Mouse (Mus musculus): ENCODE data around the gene Thra.
"Not testable (repeated sequence)": the region's sequence is repeated elsewhere in the genome, so short reads cannot be mapped to it uniquely, and the experiment has no call there.

Gene Thra

GRCm38 (mm10) chr11:98720756-98721155 is 19.7 kb upstream of the Thra start:
- no peak for DNase-seq

- peak; percentile 93 for DNase-seq
These were observed 18.8 kb upstream of the Thra start for GRCm38 (mm10) chr11:98721458-98722226.

GRCm38 (mm10) chr11:98723098-98723497 is 17.3 kb upstream of the Thra start:
- DNase-seq = no peak

GRCm38 (mm10) chr11:98725926-98726506 is 14.4 kb upstream of the Thra start:
- no peak for DNase-seq

GRCm38 (mm10) chr11:98729119-98729588 is 11.3 kb upstream of the Thra start, which contains the start of gene Med24:
TSS of gene Med24 (minus strand) at chr11:98729435.
- DNase-seq = peak; percentile 96

- no peak for DNase-seq
These were observed 9.7 kb upstream of the Thra start for GRCm38 (mm10) chr11:98730727-98731126.

- no peak for DNase-seq
These were observed 9.3 kb upstream of the Thra start for GRCm38 (mm10) chr11:98731134-98731533.

- DNase-seq = no peak
These were observed 6.4 kb upstream of the Thra start for GRCm38 (mm10) chr11:98734020-98734419.

- no peak for DNase-seq
These were observed 5.3 kb upstream of the Thra start for GRCm38 (mm10) chr11:98735111-98735510.

GRCm38 (mm10) chr11:98736176-98736575 is 4.3 kb upstream of the Thra start:
- DNase-seq = no peak

- not testable (repeated sequence) for DNase-seq
These were observed 3.2 kb upstream of the Thra start for GRCm38 (mm10) chr11:98737220-98737619.

- DNase-seq = no peak
These were observed 2.0 kb upstream of the Thra start for GRCm38 (mm10) chr11:98738428-98738911.

GRCm38 (mm10) chr11:98738925-98739324 is 1.5 kb upstream of the Thra start:
- DNase-seq = no peak

- DNase-seq = no peak
These were observed 429 bp upstream of the Thra start for GRCm38 (mm10) chr11:98740026-98740392.

- DNase-seq = no peak
These were observed 698 bp downstream of the Thra start for GRCm38 (mm10) chr11:98741051-98741620.

GRCm38 (mm10) chr11:98741622-98742396 is 1.4 kb downstream of the Thra start:
- DNase-seq = peak; percentile 84

- no peak for DNase-seq
These were observed 2.2 kb downstream of the Thra start for GRCm38 (mm10) chr11:98742397-98743291.

- no peak for DNase-seq
These were observed 3.4 kb downstream of the Thra start for GRCm38 (mm10) chr11:98743655-98744345.

GRCm38 (mm10) chr11:98744456-98745019 is 4.1 kb downstream of the Thra start:
- no peak for DNase-seq

- DNase-seq = no peak
These were observed 5.8 kb downstream of the Thra start for GRCm38 (mm10) chr11:98745932-98746853.

Data from lung, postnatal 36 days (tissue).